Mouse (Mus musculus) MEL (cell line): ENCODE measurements at regions not wholly inside any gene's neighbourhood (a gene's known extent, or its start where the extent isn't known, plus 50 kb on each side); places are given as distances from the start of the nearest gene placed in this dataset.
"Not testable (repeated sequence)": the region's sequence is repeated elsewhere in the genome, so short reads cannot be mapped to it uniquely, and the experiment has no call there.

Experiments
- DNase-seq: peaks from one replicate; pipeline ENCODE4 v3.0.0; 2011; ENCODE audit warnings: low read depth, low spot score
- H3K27ac ChIP-seq: 2 replicates; pipeline ENCODE4 v1.5.1; 2012; ENCODE audit warnings: low read depth, mild to moderate bottlenecking, control low read depth, low read length, moderate library complexity; ENCODE audit not compliant: control insufficient read depth
- H3K27me3 ChIP-seq, 2 experiments: fragments of 150-350 bp in 1 of 2; sonication (generic) in 1 of 2; 2 replicates each; pipeline ENCODE4 v1.6.1; 2012; ENCODE audit warnings: low read length in 2 of 2, mild to moderate bottlenecking in 2 of 2, improper control_type of control experiment in 1 of 2, moderate library complexity in 1 of 2; ENCODE audit not compliant: insufficient read depth in 2 of 2, control insufficient read depth in 1 of 2
- H3K36me3 ChIP-seq, 2 experiments: 2 replicates each; pipeline ENCODE4 v1.6.1; 2012 to 2014; ENCODE audit warnings: low read length in 2 of 2, improper control_type of control experiment in 1 of 2, inconsistent platforms in 1 of 2, mild to moderate bottlenecking in 1 of 2; ENCODE audit not compliant: insufficient read depth in 2 of 2, control insufficient read depth in 1 of 2
- H3K4me1 ChIP-seq, 2 experiments: fragments of 150-350 bp in 1 of 2; sonication (generic) in 1 of 2; 2 replicates each; pipeline ENCODE4 v1.6.1; 2012; ENCODE audit warnings: low read length in 2 of 2, improper control_type of control experiment in 1 of 2, mild to moderate bottlenecking in 1 of 2; ENCODE audit not compliant: insufficient read depth in 2 of 2, control insufficient read depth in 1 of 2
- H3K4me3 ChIP-seq, 2 experiments: fragments of 150-350 bp in 1 of 2; sonication (generic) in 1 of 2; 2 replicates each; pipeline ENCODE4 v1.5.1; 2012; ENCODE audit warnings: low read depth in 2 of 2, low read length in 2 of 2, mild to moderate bottlenecking in 2 of 2, moderate library complexity in 2 of 2, control low read depth in 1 of 2, improper control_type of control experiment in 1 of 2; ENCODE audit not compliant: control insufficient read depth in 1 of 2, insufficient read depth in 1 of 2
- H3K79me2 ChIP-seq: 2 replicates; pipeline ENCODE4 v1.6.1; 2012; ENCODE audit warnings: mild to moderate bottlenecking, low read length, moderate library complexity; ENCODE audit not compliant: control insufficient read depth, poor library complexity, insufficient read depth
- H3K9ac ChIP-seq: 2 replicates; pipeline ENCODE4 v1.6.1; 2012; ENCODE audit warnings: low read depth, mild to moderate bottlenecking, control low read depth, low read length, moderate library complexity; ENCODE audit not compliant: control insufficient read depth, poor library complexity, severe bottlenecking
- H3K9me3 ChIP-seq: fragments of 150-350 bp; sonication (generic); replicated peaks from 2 replicates; pipeline ENCODE4 v1.6.1; 2012; ENCODE audit warnings: mild to moderate bottlenecking, low read length, improper control_type of control experiment, moderate library complexity; ENCODE audit not compliant: insufficient read depth
- ELF1 ChIP-seq: IDR thresholded peaks from 2 replicates; pipeline ENCODE4 v1.6.1; 2014; ENCODE audit warnings: low read depth, mild to moderate bottlenecking, inconsistent platforms, low read length, improper control_type of control experiment, moderate library complexity
- ETS1 ChIP-seq: IDR thresholded peaks from 2 replicates; pipeline ENCODE4 v1.6.1; 2012; ENCODE audit warnings: low read depth, mild to moderate bottlenecking, inconsistent platforms, low read length, improper control_type of control experiment, moderate library complexity
- MXI1 ChIP-seq: IDR thresholded peaks from 2 replicates; pipeline ENCODE4 v1.6.1; 2011; ENCODE audit warnings: mild to moderate bottlenecking, low read depth, low read length, improper control_type of control experiment
- NRF1 ChIP-seq: IDR thresholded peaks from 2 replicates; pipeline ENCODE4 v1.6.1; 2014; ENCODE audit warnings: low read depth, mild to moderate bottlenecking, inconsistent platforms, low read length, improper control_type of control experiment, moderate library complexity; ENCODE audit not compliant: poor library complexity, insufficient read depth, severe bottlenecking
- POLR2A ChIP-seq, 2 experiments: IDR thresholded peaks; 2 replicates each; pipeline ENCODE4 v1.6.1; 2011 to 2012; ENCODE audit warnings: low read length in 2 of 2, mild to moderate bottlenecking in 2 of 2, control low read depth in 1 of 2, improper control_type of control experiment in 1 of 2, low read depth in 1 of 2, moderate library complexity in 1 of 2; ENCODE audit not compliant: control insufficient read depth in 1 of 2, insufficient read depth in 1 of 2, poor library complexity in 1 of 2
- POLR2AphosphoS2 ChIP-seq: IDR thresholded peaks from 2 replicates; pipeline ENCODE4 v1.6.1; 2011; ENCODE audit warnings: low read length, improper control_type of control experiment
- SMC3 ChIP-seq: IDR thresholded peaks from 2 replicates; pipeline ENCODE4 v1.6.1; 2011; ENCODE audit warnings: low read depth, low read length, improper control_type of control experiment
- TBP ChIP-seq: IDR thresholded peaks from 2 replicates; pipeline ENCODE4 v1.8.0; 2011; ENCODE audit warnings: low read depth, low read length, improper control_type of control experiment
- ZKSCAN1 ChIP-seq: IDR thresholded peaks from 2 replicates; pipeline ENCODE4 v1.6.1; 2012; ENCODE audit warnings: low read depth, mild to moderate bottlenecking, inconsistent platforms, low read length, improper control_type of control experiment, moderate library complexity
- ZNF384 ChIP-seq: IDR thresholded peaks from 2 replicates; pipeline ENCODE4 v1.6.1; 2012; ENCODE audit warnings: low read depth, mild to moderate bottlenecking, inconsistent platforms, low read length, improper control_type of control experiment

DNA sequence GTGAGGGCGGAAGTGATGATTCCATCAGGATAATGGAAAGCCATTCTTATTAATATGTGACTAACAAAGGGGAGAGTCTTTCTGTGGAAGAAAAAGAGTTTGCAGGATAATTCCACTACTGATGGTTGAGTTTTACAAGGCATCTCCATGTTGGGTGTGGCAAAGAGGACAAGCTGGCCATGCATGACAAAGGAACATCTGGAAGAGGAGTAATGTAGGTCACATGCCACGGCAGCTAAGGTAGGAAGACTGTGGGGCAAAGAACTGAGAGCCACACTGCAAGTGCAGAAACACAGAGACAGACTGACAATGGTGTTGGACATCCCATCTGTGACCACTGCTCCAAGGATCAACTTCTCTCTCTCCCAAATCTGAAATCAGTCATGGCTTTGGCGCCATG lies 196.4 kb upstream of the Gdi2 start:
- Histone ChIP-seq H3K36me3 (no peaks in the 10 kb centered on the region), H3K4me1 (no peaks in the 10 kb centered on the region), H3K4me3 (no peak overlapping the region), H3K79me2 (no peaks in the 10 kb centered on the region), H3K9ac (no peak overlapping the region), H3K27me3 (no peaks in the 10 kb centered on the region), H3K9me3 (no peaks in the 10 kb centered on the region), H3K27ac (no peak overlapping the region)
- no peak for DNase-seq
- TF ChIP-seq MXI1 (no peak), POLR2AphosphoS2 (no peak), ELF1 (no peak), POLR2A (IDR thresholded peaks at IDR 0.05; ENCODE audit: control insufficient read depth in 1 of 2, insufficient read depth in 1 of 2, low read depth in 1 of 2, low read length in 2 of 2, poor library complexity in 1 of 2) (no peak)

GRCm38 (mm10) chr13:3343611-3344010 lies 194.3 kb upstream of the Gdi2 start:
- TF ChIP-seq ZNF384 (no peak), SMC3 (no peak), TBP (no peak), POLR2A (IDR thresholded peaks at IDR 0.05; ENCODE audit: control insufficient read depth in 1 of 2, insufficient read depth in 1 of 2, low read depth in 1 of 2, low read length in 2 of 2, poor library complexity in 1 of 2) (no peak), ZKSCAN1 (no peak), NRF1 (no peak), ETS1 (no peak)
- Histone ChIP-seq H3K4me3 (no peak overlapping the region), H3K9me3 (no peaks in the 10 kb centered on the region), H3K36me3 (no peaks in the 10 kb centered on the region), H3K9ac (no peak overlapping the region), H3K27me3 (no peaks in the 10 kb centered on the region), H3K79me2 (no peaks in the 10 kb centered on the region), H3K4me1 (no peaks in the 10 kb centered on the region), H3K27ac (no peak overlapping the region)
- no peak for DNase-seq

- not testable (repeated sequence) for H3K9me3 ChIP-seq, DNase-seq, H3K27me3 ChIP-seq, H3K4me3 ChIP-seq, H3K79me2 ChIP-seq, H3K4me1 ChIP-seq, H3K27ac ChIP-seq, H3K9ac ChIP-seq, H3K36me3 ChIP-seq
These were observed 183.0 kb upstream of the Gdi2 start for GRCm38 (mm10) chr13:3354912-3355311.
